10 mouse cellular contexts compared by ENCODE assay signal in genomic region chr7:35920194-35920609, GRCm38 (mm10).
DNase-seq lines count a peak whose midpoint lies in the region; ATAC-seq and TF ChIP-seq lines count a peak whose summit lies in the region.
"Had no signal": no experiment of that assay in that cellular context is flagged by ENCODE, and none has a peak within 500 bp of the region (broad histone marks: within the 10 kb centered on the region; RNA-seq: fewer than 3 reads in every experiment).

No protein-coding gene starts in this region.

- H3K9ac ChIP-seq in hindbrain, postnatal 0 days (replicated peaks; ENCODE audit: low read length) = no peak overlapping the region
- H3K9ac ChIP-seq in hindbrain, embryonic 11.5 days (ENCODE audit: low read depth, low read length) = no peak overlapping the region
- no peak overlapping the region for H3K9ac ChIP-seq in kidney, postnatal 0 days (ENCODE audit: low read depth, low read length)
- H3K9ac ChIP-seq in liver, embryonic 12.5 days = no peak overlapping the region
- H3K9ac ChIP-seq in forebrain, embryonic 15.5 days (replicated peaks) = no peak overlapping the region
- H3K9ac ChIP-seq: liver, embryonic 14.5 days had no signal

- no peak overlapping the region for H3K4me2 ChIP-seq in hindbrain, postnatal 0 days (ENCODE audit: low read depth, low read length)
- H3K4me2 ChIP-seq in hindbrain, embryonic 11.5 days (replicated peaks; ENCODE audit: low read depth, low read length) = no peak overlapping the region
- H3K4me2 ChIP-seq in kidney, postnatal 0 days (ENCODE audit: low read length) = no peak overlapping the region
- H3K4me2 ChIP-seq in liver, embryonic 12.5 days = no peak overlapping the region
- H3K4me2 ChIP-seq in forebrain, embryonic 15.5 days (replicated peaks) = no peak overlapping the region

- H3K36me3 ChIP-seq in hindbrain, postnatal 0 days (ENCODE audit: insufficient read depth, low read length) = no peaks in the 10 kb centered on the region
- no peaks in the 10 kb centered on the region for H3K36me3 ChIP-seq in hindbrain, embryonic 11.5 days (ENCODE audit: control insufficient read depth, insufficient read depth, low read length)
- H3K36me3 ChIP-seq in kidney, postnatal 0 days (ENCODE audit: insufficient read depth, low read length) = no peaks in the 10 kb centered on the region
- no peaks in the 10 kb centered on the region for H3K36me3 ChIP-seq in liver, embryonic 12.5 days
- H3K36me3 ChIP-seq in forebrain, embryonic 15.5 days = no peaks in the 10 kb centered on the region
- H3K36me3 ChIP-seq: G1E had no signal

- no peaks in the 10 kb centered on the region for H3K27me3 ChIP-seq in hindbrain, postnatal 0 days (ENCODE audit: insufficient read depth, low read length)
- H3K27me3 ChIP-seq in hindbrain, embryonic 11.5 days (ENCODE audit: control insufficient read depth, insufficient read depth, low read length) = no peaks in the 10 kb centered on the region
- no peaks in the 10 kb centered on the region for H3K27me3 ChIP-seq in kidney, postnatal 0 days (ENCODE audit: insufficient read depth, low read length)
- peaks cover 31% of the 10 kb centered on the region for H3K27me3 ChIP-seq in liver, embryonic 12.5 days (replicated peaks)
- H3K27me3 ChIP-seq in forebrain, embryonic 15.5 days = 0 out of 2 replicates have a peak, but pooled peaks cover 5% of the 10 kb centered on the region

- peak; percentile 78 for DNase-seq in hindbrain, postnatal 0 days (ENCODE audit: low spot score)
- DNase-seq in hindbrain, embryonic 11.5 days (ENCODE audit: low spot score) = no peak
- DNase-seq in Muller cell, postnatal 12 days (ENCODE audit: inconsistent ontology term) = peak; percentile 86
- DNase-seq in kidney, postnatal 0 days (ENCODE audit: low spot score) = peak; percentile 28
- DNase-seq in spleen, adult 18-20 months = no peak

- peak; percentile 61 for ATAC-seq in hindbrain, postnatal 0 days
- ATAC-seq in hindbrain, embryonic 11.5 days (ENCODE audit: low FRiP score) = no peak
- no peak for ATAC-seq in kidney, postnatal 0 days (replicated peaks; ENCODE audit: low FRiP score, low read depth)
- ATAC-seq in liver, embryonic 12.5 days = no peak
- ATAC-seq in forebrain, embryonic 15.5 days (replicated peaks) = no peak

- H3K4me3 ChIP-seq in hindbrain, postnatal 0 days (ENCODE audit: low read length) = no peak overlapping the region
- H3K4me3 ChIP-seq in hindbrain, embryonic 11.5 days (ENCODE audit: low read depth, low read length) = no peak overlapping the region
- H3K4me3 ChIP-seq in embryonic fibroblast, embryonic 13.5 days (ENCODE audit: insufficient read depth, low read length) = no peak overlapping the region
- no peak overlapping the region for H3K4me3 ChIP-seq in kidney, postnatal 0 days (replicated peaks; ENCODE audit: low read depth, low read length)
- H3K4me3 ChIP-seq in liver, embryonic 12.5 days = no peak overlapping the region
- no peak overlapping the region for H3K4me3 ChIP-seq in forebrain, embryonic 15.5 days

- H3K9me3 ChIP-seq in hindbrain, postnatal 0 days (ENCODE audit: low read length) = no peaks in the 10 kb centered on the region
- H3K9me3 ChIP-seq in hindbrain, embryonic 11.5 days (ENCODE audit: control insufficient read depth, low read length) = no peaks in the 10 kb centered on the region
- H3K9me3 ChIP-seq in kidney, postnatal 0 days (replicated peaks; ENCODE audit: low read length) = no peaks in the 10 kb centered on the region
- H3K9me3 ChIP-seq in liver, embryonic 12.5 days (replicated peaks) = peaks cover 3% of the 10 kb centered on the region; the same call in 1 of the 2 replicates
- H3K9me3 ChIP-seq in forebrain, embryonic 15.5 days = peaks cover 3% of the 10 kb centered on the region; the same call in 1 of the 2 replicates

- no peak for TF ChIP-seq CTCF in hindbrain, postnatal 0 days (IDR thresholded peaks at IDR 0.05; ENCODE audit: low read depth)
- TF ChIP-seq CTCF in embryonic fibroblast, embryonic 13.5 days (IDR thresholded peaks at IDR 0.05; ENCODE audit: borderline replicate concordance, insufficient read depth, low read length) = no peak
- TF ChIP-seq CTCF in kidney, postnatal 0 days (IDR thresholded peaks at IDR 0.05; ENCODE audit: low read depth) = no peak

- no peak for TF ChIP-seq POLR2A in embryonic fibroblast, embryonic 13.5 days (IDR thresholded peaks at IDR 0.05; ENCODE audit: low read depth, low read length)

- no peaks in the 10 kb centered on the region for H3K4me1 ChIP-seq in hindbrain, postnatal 0 days (ENCODE audit: insufficient read depth, low read length)
- peaks cover 5% of the 10 kb centered on the region; the same call in 1 of the 2 replicates for H3K4me1 ChIP-seq in hindbrain, embryonic 11.5 days (replicated peaks; ENCODE audit: control insufficient read depth, insufficient read depth, low read length)
- peaks cover 9% of the 10 kb centered on the region; the same call in 1 of the 2 replicates for H3K4me1 ChIP-seq in embryonic fibroblast, embryonic 13.5 days (ENCODE audit: control insufficient read depth, insufficient read depth, low read length)
- no peaks in the 10 kb centered on the region for H3K4me1 ChIP-seq in kidney, postnatal 0 days (replicated peaks; ENCODE audit: insufficient read depth, low read length)
- H3K4me1 ChIP-seq in liver, embryonic 12.5 days = no peaks in the 10 kb centered on the region
- no peaks in the 10 kb centered on the region for H3K4me1 ChIP-seq in forebrain, embryonic 15.5 days

- WGBS in hindbrain, postnatal 0 days = 30% methylated on average over 11 of the region's 11 CpGs
- 86% methylated on average over 11 of the region's 11 CpGs for WGBS in hindbrain, embryonic 11.5 days
- WGBS in kidney, postnatal 0 days = 61% methylated on average over 11 of the region's 11 CpGs
- WGBS in liver, embryonic 12.5 days (ENCODE audit: insufficient replicate concordance) = 50% methylated on average over 11 of the region's 11 CpGs
- WGBS in forebrain, embryonic 15.5 days = 70% methylated on average over 11 of the region's 11 CpGs

- no peak overlapping the region for H3K27ac ChIP-seq in hindbrain, postnatal 0 days
- no peak overlapping the region for H3K27ac ChIP-seq in hindbrain, embryonic 11.5 days (ENCODE audit: low read depth, low read length)
- peak overlapping the region; percentile 9; the same call in 1 of the 2 replicates for H3K27ac ChIP-seq in embryonic fibroblast, embryonic 13.5 days (ENCODE audit: insufficient read depth, low read length)
- H3K27ac ChIP-seq in kidney, postnatal 0 days = no peak overlapping the region
- no peak overlapping the region for H3K27ac ChIP-seq in liver, embryonic 12.5 days
- H3K27ac ChIP-seq in forebrain, embryonic 15.5 days (replicated peaks) = no peak overlapping the region
- H3K27ac ChIP-seq: liver, embryonic 14.5 days had no signal

Comparison
In these comparisons a context has a peak if more than half of its experiments do, and no peak if none do; other contexts are left out.
1. DNase-seq: peak in hindbrain, postnatal 0 days (single experiment), Muller cell, postnatal 12 days (single experiment) and kidney, postnatal 0 days (single experiment); none in hindbrain, embryonic 11.5 days (single experiment) and spleen, adult 18-20 months (0 of 2).